Mouse (Mus musculus): ENCODE results near the gene Ddx27. TPM values are rescaled to one million over a fixed set of nuclear protein-coding genes. Genes with fewer than 3 reads are reported as not detected.

The Ddx27 gene
- polyA plus RNA-seq (2015; fragmentation: Nextera tagmentation; extraction: Ambion mirVana): 21.8 and 22.0 TPM in 2 replicates

DNA sequence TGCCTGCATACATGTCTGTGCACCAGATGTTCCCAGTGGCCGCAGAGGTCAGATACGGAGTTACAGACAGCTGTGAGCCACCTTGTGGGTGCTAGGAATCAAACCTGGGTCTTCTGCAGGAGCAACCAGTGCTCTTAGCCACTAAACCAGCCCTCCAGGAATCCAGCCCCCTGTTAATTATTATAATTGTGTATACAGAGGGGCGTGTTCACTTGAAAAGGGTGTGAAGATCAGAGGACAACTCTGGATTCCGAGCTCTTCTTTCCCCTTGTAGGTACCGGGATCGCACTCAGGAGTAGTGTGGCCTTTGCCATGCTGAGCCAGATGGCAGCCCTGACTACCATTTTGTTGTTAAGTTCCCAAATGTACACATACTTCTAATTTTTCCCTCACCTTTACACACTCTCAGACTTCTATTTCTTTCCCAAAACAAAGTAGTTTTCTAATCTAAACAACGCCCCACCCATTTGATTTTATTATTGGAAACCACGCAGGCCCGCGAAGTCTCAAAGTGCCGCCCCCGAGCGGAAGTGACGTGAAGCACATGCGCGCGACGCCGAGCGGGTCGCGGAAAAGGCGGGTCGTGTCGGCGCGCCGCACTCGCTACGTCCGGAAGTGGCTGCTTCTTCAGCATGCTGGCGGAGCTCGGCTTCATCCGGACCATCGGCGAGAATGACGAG lies at the start of gene Ddx27:
TSS of gene Ddx27 (plus strand) at position 492 of the 680 bp plus-strand sequence.
- Histone ChIP-seq H3K9ac (ENCODE audit: low read length) (peak within 1 kb of the TSS; percentile 72), H3K27me3 (ENCODE audit: control insufficient read depth, insufficient read depth, low read length) (no peaks in the 10 kb centered on the region), H3K27ac (replicated peaks) (peak within 1 kb of the TSS; percentile 87), H3K36me3 (ENCODE audit: control insufficient read depth, insufficient read depth, low read length) (peaks cover 6% of the 10 kb centered on the region), H3K4me1 (replicated peaks; ENCODE audit: control insufficient read depth, insufficient read depth) (no peaks in the 10 kb centered on the region; the same call in 1 of the 2 replicates), H3K4me2 (replicated peaks; ENCODE audit: low read depth) (peak within 1 kb of the TSS; percentile 68), H3K9me3 (ENCODE audit: control insufficient read depth, low read length) (no peaks in the 10 kb centered on the region), H3K4me3 (ENCODE audit: low read depth, low read length) (peak within 1 kb of the TSS; percentile 78)
- WGBS: 1% methylated on average over 37 of the region's 37 CpGs
- peak; percentile 89 for ATAC-seq (ENCODE audit: low FRiP score, low TSS enrichment)
- TF ChIP-seq CTCF (IDR thresholded peaks at IDR 0.05; ENCODE audit: low read depth) (no peak; the same call in 1 of the 2 replicates), EP300 (optimal IDR thresholded peaks at IDR 0.05) (no peak)
- DNase-seq (ENCODE audit: low spot score): peak; percentile 94

DNA sequence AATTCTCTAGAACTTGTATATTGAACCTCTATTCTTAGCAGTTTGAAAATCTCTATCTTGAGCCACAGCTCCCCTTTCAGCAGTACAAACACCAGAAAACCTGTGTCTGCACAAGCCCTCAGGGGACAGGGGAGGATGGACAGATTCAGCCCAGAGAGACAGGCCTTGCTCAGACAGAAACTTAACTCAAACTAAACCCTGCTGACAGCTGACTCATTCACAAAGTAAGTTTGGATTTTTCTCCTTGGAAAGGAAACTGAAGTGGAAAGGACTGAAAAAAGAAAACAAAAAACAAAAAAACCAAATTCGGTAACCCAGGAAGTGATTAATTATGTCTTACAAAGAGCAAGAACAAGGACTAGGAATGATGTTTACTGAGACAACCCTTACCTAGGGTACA lies 41.8 kb upstream of the Ddx27 start:
- Histone ChIP-seq H3K27ac (replicated peaks) (no peak overlapping the region), H3K9me3 (ENCODE audit: control insufficient read depth, low read length) (no peaks in the 10 kb centered on the region), H3K4me1 (replicated peaks; ENCODE audit: control insufficient read depth, insufficient read depth) (no peaks in the 10 kb centered on the region), H3K4me2 (replicated peaks; ENCODE audit: low read depth) (no peak overlapping the region), H3K9ac (ENCODE audit: low read length) (no peak overlapping the region), H3K4me3 (ENCODE audit: low read depth, low read length) (no peak overlapping the region), H3K27me3 (ENCODE audit: control insufficient read depth, insufficient read depth, low read length) (no peaks in the 10 kb centered on the region), H3K36me3 (ENCODE audit: control insufficient read depth, insufficient read depth, low read length) (no peaks in the 10 kb centered on the region)
- DNase-seq (ENCODE audit: low spot score) (no peak), ATAC-seq (ENCODE audit: low FRiP score, low TSS enrichment) (no peak)
- WGBS: 42% methylated on average over 1 of the region's 1 CpGs
- TF ChIP-seq EP300 (optimal IDR thresholded peaks at IDR 0.05): no peak

DNA sequence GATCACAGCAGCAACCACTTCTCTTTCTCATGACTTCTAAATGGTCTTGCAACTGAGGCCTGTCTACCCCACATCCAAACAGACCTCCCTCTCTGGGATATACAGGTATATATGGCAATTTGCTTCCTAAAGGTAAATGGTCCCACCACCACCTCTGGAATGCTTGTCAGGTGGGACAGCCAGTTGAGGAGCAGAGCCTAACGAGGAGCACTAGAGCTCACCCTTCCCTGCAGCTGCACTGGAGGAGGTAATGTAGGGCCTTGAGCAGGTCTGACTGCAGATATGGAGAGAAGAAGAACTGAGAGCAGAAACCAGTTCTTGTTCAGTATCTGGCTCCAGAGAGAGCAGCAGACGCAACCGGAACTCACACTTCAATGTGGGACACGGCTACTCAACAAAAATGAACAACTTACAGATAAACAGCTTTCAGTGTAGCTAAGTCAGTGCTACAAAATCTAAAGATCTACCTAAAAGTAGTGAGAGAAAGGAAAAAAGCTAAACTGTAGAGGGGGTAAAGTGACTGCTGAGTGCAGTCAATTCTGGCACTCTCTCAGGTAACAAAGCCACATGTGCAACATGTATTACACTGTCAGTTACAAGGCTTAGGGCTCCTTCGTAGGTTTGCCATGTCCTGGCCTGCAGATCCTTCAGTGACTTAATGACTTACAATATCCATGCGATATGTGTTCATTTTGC lies 40.7 kb upstream of the Ddx27 start:
- Histone ChIP-seq H3K36me3 (ENCODE audit: control insufficient read depth, insufficient read depth, low read length) (no peaks in the 10 kb centered on the region), H3K4me3 (ENCODE audit: low read depth, low read length) (no peak overlapping the region), H3K27me3 (ENCODE audit: control insufficient read depth, insufficient read depth, low read length) (no peaks in the 10 kb centered on the region), H3K27ac (replicated peaks) (peak overlapping the region; percentile 30; the same call in 1 of the 2 replicates), H3K9me3 (ENCODE audit: control insufficient read depth, low read length) (no peaks in the 10 kb centered on the region), H3K9ac (ENCODE audit: low read length) (no peak overlapping the region), H3K4me1 (replicated peaks; ENCODE audit: control insufficient read depth, insufficient read depth) (no peaks in the 10 kb centered on the region), H3K4me2 (replicated peaks; ENCODE audit: low read depth) (no peak overlapping the region)
- WGBS: 62% methylated on average over 6 of the region's 6 CpGs
- no peak for DNase-seq (ENCODE audit: low spot score)
- TF ChIP-seq EP300 (optimal IDR thresholded peaks at IDR 0.05) (no peak), CTCF (IDR thresholded peaks at IDR 0.05; ENCODE audit: low read depth) (no peak)
- ATAC-seq (ENCODE audit: low FRiP score, low TSS enrichment): no peak

DNA sequence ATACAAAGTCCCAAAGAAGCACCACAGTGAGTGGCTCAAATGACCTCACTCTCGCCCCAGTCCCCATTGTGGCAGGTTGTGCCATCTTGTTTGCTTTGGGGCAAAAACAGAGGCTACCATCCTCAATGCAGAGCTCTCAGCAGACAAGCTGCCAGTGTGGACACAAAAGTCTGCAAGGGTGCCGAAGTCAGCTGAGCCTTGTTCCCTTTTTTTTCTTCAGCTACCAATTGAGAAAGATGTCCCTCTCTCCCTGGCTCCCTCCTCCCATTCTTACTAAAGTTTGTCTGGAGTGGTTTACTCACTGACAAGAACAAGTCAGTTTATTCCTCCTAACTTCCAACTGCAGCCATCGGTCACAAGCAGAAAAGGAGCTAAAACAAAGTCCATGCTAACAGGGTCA lies 38.6 kb upstream of the Ddx27 start:
- Histone ChIP-seq H3K9me3 (ENCODE audit: control insufficient read depth, low read length) (no peaks in the 10 kb centered on the region), H3K4me1 (replicated peaks; ENCODE audit: control insufficient read depth, insufficient read depth) (no peaks in the 10 kb centered on the region), H3K4me2 (replicated peaks; ENCODE audit: low read depth) (no peak overlapping the region), H3K9ac (ENCODE audit: low read length) (no peak overlapping the region), H3K4me3 (ENCODE audit: low read depth, low read length) (no peak overlapping the region), H3K27ac (replicated peaks) (0 out of 2 replicates have a peak overlapping the region, but pooled peaks have one; percentile 8), H3K36me3 (ENCODE audit: control insufficient read depth, insufficient read depth, low read length) (no peaks in the 10 kb centered on the region), H3K27me3 (ENCODE audit: control insufficient read depth, insufficient read depth, low read length) (no peaks in the 10 kb centered on the region)
- DNase-seq (ENCODE audit: low spot score): no peak
- no peak for TF ChIP-seq CTCF (IDR thresholded peaks at IDR 0.05; ENCODE audit: low read depth)
- TF ChIP-seq EP300 (optimal IDR thresholded peaks at IDR 0.05): no peak
- no peak for ATAC-seq (ENCODE audit: low FRiP score, low TSS enrichment)
- WGBS: 58% methylated on average over 3 of the region's 3 CpGs

DNA sequence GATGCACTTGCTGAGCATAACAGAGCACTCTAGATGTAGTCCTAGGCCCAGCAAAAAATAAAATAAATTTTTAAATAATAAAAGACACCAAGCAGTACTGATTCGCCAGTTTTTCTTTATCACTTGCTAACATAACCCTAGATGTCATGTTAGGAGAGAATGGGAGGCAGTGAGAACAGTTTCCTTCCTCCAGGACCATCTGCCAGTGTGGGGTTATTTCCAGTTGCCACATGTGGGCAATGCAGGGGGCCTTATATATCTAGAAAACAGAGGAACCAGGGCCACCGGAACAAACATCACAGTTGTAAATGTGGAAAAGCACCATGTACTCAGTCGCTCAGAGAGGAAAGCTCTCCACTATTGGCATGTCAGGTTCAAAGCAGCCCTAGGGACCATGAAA lies 37.5 kb upstream of the Ddx27 start:
- H3K27ac ChIP-seq (replicated peaks): no peak overlapping the region
- WGBS: 63% methylated on average over 3 of the region's 3 CpGs
- TF ChIP-seq EP300 (optimal IDR thresholded peaks at IDR 0.05) (no peak), CTCF (IDR thresholded peaks at IDR 0.05; ENCODE audit: low read depth) (no peak)
- no peak overlapping the region for H3K4me3 ChIP-seq (ENCODE audit: low read depth, low read length)
- ATAC-seq (ENCODE audit: low FRiP score, low TSS enrichment): no peak
- no peaks in the 10 kb centered on the region for H3K9me3 ChIP-seq (ENCODE audit: control insufficient read depth, low read length)
- H3K36me3 ChIP-seq (ENCODE audit: control insufficient read depth, insufficient read depth, low read length): no peaks in the 10 kb centered on the region
- DNase-seq (ENCODE audit: low spot score): no peak
- H3K9ac ChIP-seq (ENCODE audit: low read length): no peak overlapping the region
- no peaks in the 10 kb centered on the region for H3K4me1 ChIP-seq (replicated peaks; ENCODE audit: control insufficient read depth, insufficient read depth)
- H3K4me2 ChIP-seq (replicated peaks; ENCODE audit: low read depth): no peak overlapping the region
- no peaks in the 10 kb centered on the region for H3K27me3 ChIP-seq (ENCODE audit: control insufficient read depth, insufficient read depth, low read length)

DNA sequence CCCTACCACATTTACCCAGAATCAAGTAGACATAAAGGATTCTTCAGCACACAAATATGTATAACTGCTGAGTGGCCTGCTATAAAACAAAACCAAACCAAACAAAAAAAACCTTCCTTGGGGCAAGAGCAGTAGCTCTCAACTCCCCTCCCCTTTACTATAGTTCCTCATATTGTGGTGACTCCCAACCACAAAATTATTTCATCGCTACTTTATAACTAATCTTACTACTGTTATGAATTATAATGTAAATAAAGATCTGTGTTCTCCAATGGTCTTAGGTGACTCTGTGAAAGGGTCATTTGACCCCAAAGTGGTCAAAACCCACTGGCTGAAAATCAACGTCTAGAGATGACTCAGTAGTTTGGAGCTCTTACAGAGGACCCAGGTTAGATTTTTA lies 34.8 kb upstream of the Ddx27 start:
- no peak overlapping the region for H3K4me3 ChIP-seq (ENCODE audit: low read depth, low read length)
- TF ChIP-seq CTCF (IDR thresholded peaks at IDR 0.05; ENCODE audit: low read depth) (no peak), EP300 (optimal IDR thresholded peaks at IDR 0.05) (no peak)
- no peak overlapping the region for H3K27ac ChIP-seq (replicated peaks)
- no peaks in the 10 kb centered on the region for H3K36me3 ChIP-seq (ENCODE audit: control insufficient read depth, insufficient read depth, low read length)
- H3K27me3 ChIP-seq (ENCODE audit: control insufficient read depth, insufficient read depth, low read length): no peaks in the 10 kb centered on the region
- ATAC-seq (ENCODE audit: low FRiP score, low TSS enrichment): no peak
- no peaks in the 10 kb centered on the region for H3K9me3 ChIP-seq (ENCODE audit: control insufficient read depth, low read length)
- H3K9ac ChIP-seq (ENCODE audit: low read length): no peak overlapping the region
- no peak overlapping the region for H3K4me2 ChIP-seq (replicated peaks; ENCODE audit: low read depth)
- 54% methylated on average over 2 of the region's 2 CpGs for WGBS
- no peak for DNase-seq (ENCODE audit: low spot score)
- H3K4me1 ChIP-seq (replicated peaks; ENCODE audit: control insufficient read depth, insufficient read depth): no peaks in the 10 kb centered on the region

Measured in stomach, postnatal 0 days (tissue).